Mouse (Mus musculus) embryonic facial prominence, embryonic 13.5 days (tissue): ENCODE measurements around the gene Crhr1. TPM values are rescaled to one million over a fixed set of nuclear protein-coding genes. Genes with fewer than 3 reads are reported as not detected.
"Not testable (repeated sequence)": the region's sequence is repeated elsewhere in the genome, so short reads cannot be mapped to it uniquely, and the experiment has no call there.

Experiments
- ATAC-seq: fragments of 200-750 bp; cut with Nextera tagmentation; 2 replicates; pipeline ENCODE4 v1.8.0; 2017; ENCODE audit warnings: low read depth; ENCODE audit not compliant: insufficient number of reproducible peaks, insufficient read depth, low FRiP score, low TSS enrichment
- H3K27ac ChIP-seq: fragments of 300-500 bp; sonication (generic); 2 replicates; pipeline ENCODE4 v1.5.1; 2015; ENCODE audit warnings: moderate library complexity, mild to moderate bottlenecking, inconsistent platforms
- H3K27me3 ChIP-seq: fragments of 300-500 bp; sonication (generic); 2 replicates; pipeline ENCODE4 v1.6.1; 2015; ENCODE audit warnings: mild to moderate bottlenecking, inconsistent platforms
- H3K36me3 ChIP-seq: fragments of 300-500 bp; sonication (generic); 2 replicates; pipeline ENCODE4 v1.6.1; 2015; ENCODE audit warnings: mild to moderate bottlenecking, inconsistent platforms
- H3K4me1 ChIP-seq: fragments of 300-500 bp; sonication (generic); 2 replicates; pipeline ENCODE4 v1.6.1; 2015; ENCODE audit warnings: inconsistent platforms
- H3K4me2 ChIP-seq: fragments of 300-500 bp; sonication (generic); 2 replicates; pipeline ENCODE4 v1.6.1; 2015; ENCODE audit warnings: moderate library complexity, mild to moderate bottlenecking, inconsistent platforms
- H3K4me3 ChIP-seq: fragments of 300-500 bp; sonication (generic); 2 replicates; pipeline ENCODE4 v1.5.1; 2015; ENCODE audit warnings: mild to moderate bottlenecking, inconsistent platforms
- H3K9ac ChIP-seq: fragments of 300-500 bp; sonication (generic); 2 replicates; pipeline ENCODE4 v1.6.1; 2015; ENCODE audit warnings: mild to moderate bottlenecking, inconsistent platforms
- H3K9me3 ChIP-seq: fragments of 300-500 bp; sonication (generic); 2 replicates; pipeline ENCODE4 v1.6.1; 2016; ENCODE audit warnings: inconsistent platforms
- whole genome bisulfite sequencing: fragments of 180-500 bp; shearing (Covaris S2); methylation state at CpG from one replicate; pipeline ENCODE4 v1.1.7; 2015; ENCODE audit warnings: mixed read lengths; 5-methylcytosine and 5-hydroxymethylcytosine counted together
- polyA plus RNA-seq: library from polyadenylated mRNA; unstranded; fragments of >200 nt; fragmentation: Nextera tagmentation; extraction: Ambion mirVana; gene quantifications from 2 replicates; pipeline ENCODE4 v1.2.1, GENCODE M21; 2015

Crhr1 gene
- polyA plus RNA-seq, 1 experiment from 2014 or later: 0.13 TPM

DNA sequence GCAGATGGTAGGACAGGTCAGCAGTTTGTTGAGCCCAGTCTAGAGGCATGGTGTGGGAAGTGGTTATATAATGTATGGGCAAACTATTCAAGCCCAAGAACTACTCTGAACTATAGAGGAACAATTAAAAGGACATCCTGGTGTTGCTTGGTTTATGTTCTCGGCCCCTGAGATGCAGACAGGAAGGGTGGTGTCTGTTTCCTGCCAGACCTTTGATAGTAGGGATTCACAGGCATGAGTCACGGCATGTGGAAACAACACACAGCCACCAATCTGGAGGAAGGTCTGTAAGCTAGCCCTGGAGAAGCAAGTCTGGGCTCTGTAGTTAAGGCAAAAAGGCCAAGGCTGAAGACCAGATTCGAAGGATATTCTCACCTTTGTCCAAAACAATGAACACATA is 70.6 kb downstream of the Crhr1 start:
- no peak for ATAC-seq
- no peaks in the 10 kb centered on the region for H3K4me1 ChIP-seq
- H3K27ac ChIP-seq: no peak overlapping the region
- H3K9ac ChIP-seq: no peak overlapping the region
- WGBS: 71% methylated on average over 3 of the region's 3 CpGs
- H3K4me2 ChIP-seq: no peak overlapping the region
- H3K27me3 ChIP-seq: peaks cover 5% of the 10 kb centered on the region; the same call in 1 of the 2 replicates
- no peak overlapping the region for H3K4me3 ChIP-seq
- peaks cover 2% of the 10 kb centered on the region; the same call in 1 of the 2 replicates for H3K9me3 ChIP-seq
- no peaks in the 10 kb centered on the region for H3K36me3 ChIP-seq

DNA sequence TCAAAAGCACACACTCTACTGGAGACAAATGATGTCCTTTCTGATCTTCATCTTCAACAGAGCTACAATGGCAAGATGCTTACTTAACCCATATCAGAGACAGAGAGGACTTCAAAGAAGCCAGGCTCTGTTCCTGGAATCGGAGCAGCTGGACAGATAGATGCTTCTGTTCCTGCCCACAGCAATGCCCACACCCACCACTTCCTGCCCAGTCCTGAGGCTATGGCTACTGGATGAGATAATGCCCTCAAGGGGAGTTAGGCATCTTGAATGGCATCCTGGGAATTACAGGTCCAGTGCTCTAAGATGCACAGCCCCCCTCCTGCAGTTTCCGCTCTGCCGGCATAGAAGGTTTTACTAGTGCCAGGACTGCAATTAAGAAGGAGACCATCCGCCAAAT is 73.9 kb downstream of the Crhr1 start:
- Histone ChIP-seq H3K36me3 (no peaks in the 10 kb centered on the region), H3K27me3 (no peaks in the 10 kb centered on the region), H3K4me3 (no peak overlapping the region), H3K4me1 (no peaks in the 10 kb centered on the region), H3K9me3 (peaks cover 2% of the 10 kb centered on the region; the same call in 1 of the 2 replicates), H3K4me2 (no peak overlapping the region), H3K27ac (no peak overlapping the region), H3K9ac (no peak overlapping the region)
- 84% methylated on average over 4 of the region's 4 CpGs for WGBS
- ATAC-seq: no peak

DNA sequence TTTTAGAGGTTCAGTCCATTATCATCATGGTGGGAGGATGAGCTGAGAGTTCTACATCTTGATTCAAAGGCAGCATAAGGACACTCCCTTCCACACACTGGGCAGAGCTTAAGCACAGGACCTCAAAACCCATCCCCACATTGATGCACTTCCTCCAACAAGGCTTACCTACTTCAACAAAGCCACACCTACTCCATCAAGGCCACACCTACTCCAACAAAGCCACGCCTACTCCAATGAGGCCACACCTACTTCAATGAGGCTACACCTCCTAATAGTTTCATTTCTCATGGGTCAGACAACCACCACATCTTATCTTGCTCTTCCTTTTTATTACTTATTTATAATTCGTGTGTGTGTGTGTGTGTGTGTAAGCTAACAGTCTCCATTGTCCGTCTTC is 76.4 kb downstream of the Crhr1 start:
- Histone ChIP-seq H3K9ac (no peak overlapping the region), H3K36me3 (no peaks in the 10 kb centered on the region), H3K4me1 (no peaks in the 10 kb centered on the region), H3K27me3 (no peaks in the 10 kb centered on the region), H3K27ac (no peak overlapping the region), H3K4me2 (no peak overlapping the region), H3K9me3 (no peaks in the 10 kb centered on the region), H3K4me3 (no peak overlapping the region)
- 73% methylated on average over 3 of the region's 3 CpGs for WGBS
- no peak for ATAC-seq

DNA sequence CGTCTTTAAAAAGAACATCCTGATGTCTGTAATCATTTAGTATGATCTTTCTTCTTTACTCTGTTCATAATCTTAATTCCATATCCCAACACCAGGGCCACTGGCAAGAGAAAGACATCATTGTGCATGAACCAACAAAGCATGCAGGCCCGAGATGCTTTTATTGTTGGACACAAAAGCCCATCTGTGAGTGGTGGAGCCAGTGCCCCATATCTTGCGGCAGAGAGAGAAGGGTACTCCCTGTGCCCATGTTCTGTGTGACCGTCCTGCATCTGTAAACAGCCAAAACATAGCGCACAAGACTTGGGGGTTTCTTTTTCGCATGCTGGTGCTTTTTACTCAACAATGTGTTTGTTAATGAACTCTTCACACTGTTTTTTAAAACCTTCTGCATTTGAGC is 78.6 kb downstream of the Crhr1 start:
- WGBS: 84% methylated on average over 6 of the region's 6 CpGs
- no peaks in the 10 kb centered on the region; the same call in 1 of the 2 replicates for H3K4me1 ChIP-seq
- H3K27me3 ChIP-seq: no peaks in the 10 kb centered on the region
- no peak overlapping the region for H3K27ac ChIP-seq
- H3K4me3 ChIP-seq: no peak overlapping the region
- H3K9me3 ChIP-seq: no peaks in the 10 kb centered on the region
- H3K9ac ChIP-seq: no peak overlapping the region
- H3K36me3 ChIP-seq: no peaks in the 10 kb centered on the region
- ATAC-seq: no peak
- no peak overlapping the region for H3K4me2 ChIP-seq

DNA sequence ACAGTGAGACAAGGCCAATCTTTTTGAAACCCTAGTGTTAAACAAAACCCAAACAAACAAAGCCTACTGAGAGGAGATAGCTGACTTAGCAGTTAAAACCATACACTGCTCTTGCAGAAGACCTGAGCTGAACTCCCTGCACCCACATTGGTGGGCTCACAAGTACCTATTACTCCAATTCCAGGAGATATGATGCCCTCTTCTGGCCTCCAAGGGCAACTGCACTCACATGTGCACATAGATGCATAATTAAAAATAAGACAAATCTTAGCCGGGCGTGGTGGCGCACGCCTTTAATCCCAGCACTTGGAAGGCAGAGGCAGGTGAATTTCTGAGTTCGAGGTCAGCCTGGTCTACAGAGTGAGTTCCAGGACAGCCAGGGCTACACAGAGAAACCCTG is 81.5 kb downstream of the Crhr1 start:
- WGBS: 93% methylated on average over 5 of the region's 5 CpGs
- not testable (repeated sequence) for ATAC-seq, H3K27ac ChIP-seq, H3K4me2 ChIP-seq, H3K9me3 ChIP-seq, H3K4me3 ChIP-seq, H3K4me1 ChIP-seq, H3K36me3 ChIP-seq, H3K27me3 ChIP-seq, H3K9ac ChIP-seq

DNA sequence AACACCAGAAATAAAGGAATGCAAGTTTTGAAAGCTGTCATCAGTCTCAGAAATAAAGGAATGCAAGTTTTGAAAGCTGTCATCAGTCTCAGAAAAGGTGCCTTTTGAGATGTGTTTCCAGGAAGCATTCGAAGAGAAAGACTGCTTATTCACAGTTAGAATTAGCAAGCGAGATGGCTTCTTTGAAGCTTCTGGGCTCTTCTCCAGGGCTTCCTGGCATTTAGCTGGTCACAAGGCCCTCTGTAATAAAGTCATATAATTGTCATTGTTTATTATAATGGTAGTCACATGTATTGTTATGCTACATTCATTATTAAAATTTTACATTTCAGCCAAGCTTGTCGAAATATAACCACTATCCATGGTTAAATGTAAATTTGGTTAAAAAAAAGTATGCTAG is 85.4 kb downstream of the Crhr1 start:
- H3K9me3 ChIP-seq: no peaks in the 10 kb centered on the region
- H3K27me3 ChIP-seq: no peaks in the 10 kb centered on the region
- no peak overlapping the region for H3K27ac ChIP-seq
- H3K9ac ChIP-seq: no peak overlapping the region
- no peaks in the 10 kb centered on the region; the same call in 1 of the 2 replicates for H3K4me1 ChIP-seq
- H3K36me3 ChIP-seq: no peaks in the 10 kb centered on the region
- H3K4me2 ChIP-seq: no peak overlapping the region
- ATAC-seq: no peak
- WGBS: 63% methylated on average over 3 of the region's 3 CpGs
- no peak overlapping the region for H3K4me3 ChIP-seq

DNA sequence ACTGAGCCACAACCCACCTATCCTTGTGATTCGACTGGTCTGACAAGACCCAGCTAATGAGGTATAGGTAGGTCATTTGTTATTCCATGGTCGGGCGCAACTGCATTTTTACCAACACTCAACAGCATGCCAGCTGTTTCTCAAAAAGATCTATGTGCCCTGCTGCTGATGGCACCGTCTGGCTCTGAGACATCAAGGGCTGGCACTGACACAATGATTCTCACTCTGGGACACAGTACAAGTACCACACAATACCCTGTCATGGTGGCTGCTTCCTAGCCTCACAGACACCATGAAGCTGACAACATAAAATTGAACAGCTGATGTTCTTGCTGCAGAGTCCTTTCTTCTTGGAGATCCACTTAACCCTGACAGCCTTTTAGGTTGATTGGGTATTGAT is 87.6 kb downstream of the Crhr1 start:
- H3K27me3 ChIP-seq: no peaks in the 10 kb centered on the region
- 89% methylated on average over 4 of the region's 4 CpGs for WGBS
- ATAC-seq: no peak
- no peaks in the 10 kb centered on the region for H3K36me3 ChIP-seq
- H3K4me1 ChIP-seq: no peaks in the 10 kb centered on the region
- H3K9ac ChIP-seq: no peak overlapping the region
- H3K4me2 ChIP-seq: no peak overlapping the region
- H3K27ac ChIP-seq: no peak overlapping the region
- no peaks in the 10 kb centered on the region for H3K9me3 ChIP-seq
- H3K4me3 ChIP-seq: no peak overlapping the region

DNA sequence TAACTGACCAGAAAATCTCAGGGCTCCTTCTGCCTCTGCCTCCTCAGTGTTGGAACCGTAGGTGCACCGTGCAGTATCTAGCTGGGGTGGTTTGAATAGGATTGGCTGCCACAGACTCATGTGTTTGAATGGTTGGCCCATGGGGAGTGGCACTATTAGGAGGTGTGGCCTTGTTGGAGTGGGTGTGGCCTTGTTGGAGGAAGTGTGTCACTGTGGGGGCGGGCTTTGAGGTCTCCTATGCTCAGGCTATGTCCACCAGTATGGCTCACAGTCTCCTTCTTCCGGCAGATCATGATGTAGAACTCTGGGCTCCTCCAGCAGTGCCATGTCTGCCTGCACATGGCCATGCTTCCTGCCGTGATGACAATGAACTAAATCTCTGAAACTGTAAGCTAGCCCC is 89.1 kb downstream of the Crhr1 start:
- H3K27me3 ChIP-seq: no peaks in the 10 kb centered on the region
- H3K4me3 ChIP-seq: no peak overlapping the region
- WGBS: 74% methylated on average over 5 of the region's 5 CpGs
- H3K9ac ChIP-seq: no peak overlapping the region
- ATAC-seq: no peak
- H3K9me3 ChIP-seq: no peaks in the 10 kb centered on the region
- H3K36me3 ChIP-seq: no peaks in the 10 kb centered on the region
- no peaks in the 10 kb centered on the region for H3K4me1 ChIP-seq
- no peak overlapping the region for H3K27ac ChIP-seq
- H3K4me2 ChIP-seq: no peak overlapping the region

DNA sequence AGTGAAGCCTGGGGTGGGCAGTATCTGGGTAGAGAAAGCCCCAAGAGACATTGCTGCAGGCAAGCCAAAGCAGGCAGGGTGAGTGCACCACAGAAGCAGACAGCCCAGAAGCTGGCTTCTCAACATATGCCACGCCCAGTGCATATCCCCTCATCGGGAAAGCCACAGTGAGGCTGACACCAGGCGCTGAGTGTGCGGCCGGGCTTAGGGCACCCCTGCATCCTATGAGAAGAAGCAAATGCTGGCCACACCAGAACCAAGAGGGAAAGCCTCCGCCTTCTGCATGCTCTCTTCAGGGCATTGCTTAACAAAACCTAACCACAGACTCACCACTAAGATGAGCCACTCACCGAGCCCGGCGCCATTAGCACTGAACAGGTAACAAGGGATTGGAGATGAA is 90.6 kb downstream of the Crhr1 start:
- no peaks in the 10 kb centered on the region for H3K4me1 ChIP-seq
- H3K27ac ChIP-seq: no peak overlapping the region
- no peak overlapping the region for H3K4me2 ChIP-seq
- H3K27me3 ChIP-seq: no peaks in the 10 kb centered on the region
- no peak for ATAC-seq
- no peaks in the 10 kb centered on the region for H3K9me3 ChIP-seq
- H3K9ac ChIP-seq: no peak overlapping the region
- H3K36me3 ChIP-seq: no peaks in the 10 kb centered on the region
- H3K4me3 ChIP-seq: no peak overlapping the region
- 80% methylated on average over 9 of the region's 9 CpGs for WGBS

Other genes with a start within 250 kb of the Crhr1 start
- gene Nsf, start 178.8 kb upstream of the Crhr1 start, polyA plus RNA-seq: 62.1 and 62.6 TPM in 2 replicates
- gene Arf2, start 166.1 kb upstream of the Crhr1 start, polyA plus RNA-seq: 75.5 and 78.4 TPM in 2 replicates
- not detected in 2 replicates for gene Sppl2c, start 53.5 kb downstream of the Crhr1 start, polyA plus RNA-seq
- gene Mapt, start 98.5 kb downstream of the Crhr1 start, polyA plus RNA-seq: 9.7 and 10.5 TPM in 2 replicates